In genomic region chr7:98903884-98904283, GRCm38 (mm10) we compare ENCODE assay signal across 16 mouse cellular contexts.
DNase-seq lines count a peak whose midpoint lies in the region; ATAC-seq and TF ChIP-seq lines count a peak whose summit lies in the region.
"Had no signal": no experiment of that assay in that cellular context is flagged by ENCODE, and none has a peak within 500 bp of the region (broad histone marks: within the 10 kb centered on the region; RNA-seq: fewer than 3 reads in every experiment).

No protein-coding gene starts in this region.

- no peak overlapping the region for H3K4me3 ChIP-seq in kidney, embryonic 15.5 days (replicated peaks)
- no peak overlapping the region for H3K4me3 ChIP-seq in kidney, embryonic 14.5 days (ENCODE audit: low read length)
- H3K4me3 ChIP-seq in thymus, adult 2 months (ENCODE audit: control insufficient read depth, insufficient read depth, low read length), result no peak overlapping the region
- H3K4me3 ChIP-seq: embryonic facial prominence, embryonic 12.5 days; forebrain, embryonic 12.5 days; limb, embryonic 15.5 days had no signal

- TF ChIP-seq CTCF in thymus, adult 2 months (IDR thresholded peaks at IDR 0.05; ENCODE audit: borderline replicate concordance, control insufficient read depth, extremely low read depth, insufficient read depth, low read length, poor library complexity), result no peak

- DNase-seq in adrenal gland, postnatal 10 days, result peak; percentile 20
- no peak for DNase-seq in adrenal gland, adult 8-10 months
- peak; percentile 38 to 41 for DNase-seq in urinary bladder, postnatal 36 days (ENCODE audit: low spot score in 2 of 2)
- no peak for DNase-seq in urinary bladder, postnatal 10 days (ENCODE audit: low spot score)
- no peak for DNase-seq in thymus, adult 2 months
- no peak for DNase-seq in spleen, adult 12 weeks (ENCODE audit: low spot score)
- DNase-seq: right cerebral cortex, adult 18-20 months; thymus, postnatal 4 days had no signal

- peak overlapping the region; percentile 19; the same call in 1 of the 2 replicates for H3K27ac ChIP-seq in kidney, embryonic 15.5 days
- H3K27ac ChIP-seq in kidney, embryonic 14.5 days (ENCODE audit: low read depth, low read length), result no peak overlapping the region
- H3K27ac ChIP-seq in thymus, adult 2 months (ENCODE audit: control insufficient read depth, insufficient read depth, low read length), result no peak overlapping the region
- H3K27ac ChIP-seq: forebrain, embryonic 12.5 days; hindbrain, embryonic 14.5 days; macrophage had no signal

- no peaks in the 10 kb centered on the region for H3K9me3 ChIP-seq in kidney, embryonic 15.5 days (replicated peaks)
- no peaks in the 10 kb centered on the region for H3K9me3 ChIP-seq in kidney, embryonic 14.5 days (ENCODE audit: control insufficient read depth, low read length)
- H3K9me3 ChIP-seq: embryonic facial prominence, embryonic 12.5 days; forebrain, embryonic 12.5 days; limb, embryonic 15.5 days had no signal

- H3K4me2 ChIP-seq in kidney, embryonic 15.5 days, result no peak overlapping the region
- H3K4me2 ChIP-seq in kidney, embryonic 14.5 days (replicated peaks; ENCODE audit: low read depth, low read length), result no peak overlapping the region
- H3K4me2 ChIP-seq: embryonic facial prominence, embryonic 12.5 days; forebrain, embryonic 12.5 days; hindbrain, embryonic 14.5 days; limb, embryonic 15.5 days had no signal

- ATAC-seq in kidney, embryonic 15.5 days (replicated peaks; ENCODE audit: low FRiP score), result no peak
- no peak for ATAC-seq in kidney, embryonic 14.5 days (ENCODE audit: low FRiP score, low TSS enrichment)
- ATAC-seq: midbrain, embryonic 16.5 days had no signal

- H3K4me1 ChIP-seq in kidney, embryonic 15.5 days, result peaks cover 48% of the 10 kb centered on the region
- H3K4me1 ChIP-seq in kidney, embryonic 14.5 days (ENCODE audit: control insufficient read depth, insufficient read depth, low read length), result peaks cover 41% of the 10 kb centered on the region
- H3K4me1 ChIP-seq in thymus, adult 2 months (replicated peaks; ENCODE audit: control insufficient read depth, insufficient read depth, low read length), result no peaks in the 10 kb centered on the region

- no peak for TF ChIP-seq POLR2A in thymus, adult 2 months (IDR thresholded peaks at IDR 0.05; ENCODE audit: control insufficient read depth, extremely low read depth, insufficient read depth, low read length, poor library complexity)

- H3K9ac ChIP-seq in kidney, embryonic 15.5 days, result no peak overlapping the region
- no peak overlapping the region for H3K9ac ChIP-seq in kidney, embryonic 14.5 days (ENCODE audit: low read depth, low read length)
- H3K9ac ChIP-seq: embryonic facial prominence, embryonic 12.5 days; forebrain, embryonic 12.5 days; hindbrain, embryonic 14.5 days; limb, embryonic 15.5 days had no signal

- 27% methylated on average over 5 of the region's 5 CpGs for WGBS in kidney, embryonic 15.5 days
- 25% methylated on average over 5 of the region's 5 CpGs for WGBS in kidney, embryonic 14.5 days
- WGBS in thymus, adult 2 months, result 89% methylated on average over 5 of the region's 5 CpGs

- no peaks in the 10 kb centered on the region for H3K36me3 ChIP-seq in kidney, embryonic 15.5 days
- no peaks in the 10 kb centered on the region for H3K36me3 ChIP-seq in kidney, embryonic 14.5 days (ENCODE audit: control insufficient read depth, insufficient read depth, low read length)
- H3K36me3 ChIP-seq in thymus, adult 2 months (ENCODE audit: control insufficient read depth, insufficient read depth, low read length), result no peaks in the 10 kb centered on the region; the same call in 1 of the 2 replicates
- H3K36me3 ChIP-seq: embryonic facial prominence, embryonic 12.5 days; forebrain, embryonic 12.5 days; limb, embryonic 15.5 days had no signal

- no peaks in the 10 kb centered on the region for H3K27me3 ChIP-seq in kidney, embryonic 15.5 days
- H3K27me3 ChIP-seq in kidney, embryonic 14.5 days (ENCODE audit: control insufficient read depth, insufficient read depth, low read length), result no peaks in the 10 kb centered on the region
- H3K27me3 ChIP-seq in thymus, adult 2 months (ENCODE audit: control insufficient read depth, insufficient read depth, low read length), result no peaks in the 10 kb centered on the region
- H3K27me3 ChIP-seq: embryonic facial prominence, embryonic 12.5 days; forebrain, embryonic 12.5 days had no signal

Comparison
In these comparisons a context has a peak if more than half of its experiments do, and no peak if none do; other contexts are left out.
1. DNase-seq: peak in adrenal gland, postnatal 10 days (single experiment) and urinary bladder, postnatal 36 days (2 of 2); none in adrenal gland, adult 8-10 months (single experiment), urinary bladder, postnatal 10 days (single experiment), thymus, adult 2 months (single experiment) and spleen, adult 12 weeks (single experiment).